Mouse (Mus musculus) macrophage (primary cell): ENCODE measurements around the gene Anxa6. TPM values are rescaled to one million over a fixed set of nuclear protein-coding genes. Genes with fewer than 3 reads are reported as not detected.

Experiments
- H3K27ac ChIP-seq: fragments of 350-480 bp; formaldehyde crosslinking; 2 replicates; pipeline ENCODE4 v1.9.0; 2021
- H3K36me3 ChIP-seq: fragments of 350-480 bp; formaldehyde crosslinking; 2 replicates; pipeline ENCODE4 v1.9.0; 2021; ENCODE audit errors: inconsistent target
- H3K4me3 ChIP-seq: fragments of 350-480 bp; formaldehyde crosslinking; 2 replicates; pipeline ENCODE4 v1.9.0; 2021; ENCODE audit errors: inconsistent target
- H3K79me2 ChIP-seq: fragments of 350-480 bp; formaldehyde crosslinking; 2 replicates; pipeline ENCODE4 v1.9.0; 2021; ENCODE audit errors: inconsistent target
- WGBS: methylation state at CpG from one replicate; pipeline ENCODE4 v1.1.7; 2026; ENCODE audit warnings: inconsistent platforms; ENCODE audit not compliant: missing documents; 5-methylcytosine and 5-hydroxymethylcytosine counted together
- polyA plus RNA-seq: library from polyadenylated mRNA; stranded (reverse); fragments of 250-400 nt; gene quantifications from 3 replicates; pipeline ENCODE4 v1.2.4, GENCODE M21; 2018; ENCODE audit warnings: inconsistent platforms

Anxa6 gene
- polyA plus RNA-seq, 1 experiment from 2014 or later: 198 TPM

DNA sequence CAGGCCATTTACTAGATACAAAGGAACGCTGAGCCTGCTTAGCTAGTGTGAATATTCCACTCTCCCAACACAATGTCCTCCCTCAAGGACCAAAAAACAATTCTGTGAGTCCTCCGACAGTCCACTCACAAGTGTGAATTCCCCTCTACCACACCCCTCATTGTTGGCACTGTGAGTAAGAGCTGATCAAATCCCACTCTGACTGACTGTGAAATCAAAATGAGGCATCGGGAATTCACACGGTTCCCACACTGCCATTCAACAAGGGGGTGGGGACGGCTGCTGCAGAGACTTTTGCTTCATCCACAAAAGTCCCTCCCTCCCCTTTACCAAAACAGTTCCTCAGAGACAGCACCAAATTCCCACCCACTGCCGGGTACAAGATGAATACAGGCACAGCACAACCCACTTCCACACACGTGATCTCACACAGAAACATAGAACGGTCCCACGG lies 79.2 kb downstream of the Anxa6 start:
- 80% methylated on average over 9 of the region's 9 CpGs for WGBS
- peaks cover 3% of the 10 kb centered on the region; the same call in 1 of the 2 replicates for H3K36me3 ChIP-seq
- H3K27ac ChIP-seq: no peak overlapping the region

GRCm38 (mm10) chr11:54952651-54953050 lies 80.6 kb downstream of the Anxa6 start:
- 24% methylated on average over 6 of the region's 6 CpGs for WGBS
- H3K36me3 ChIP-seq: peaks cover 5% of the 10 kb centered on the region; the same call in 1 of the 2 replicates
- H3K27ac ChIP-seq: peak overlapping the region; percentile 55
- no peak overlapping the region for H3K4me3 ChIP-seq
- H3K79me2 ChIP-seq: peaks cover 92% of the 10 kb centered on the region

More for the DNA sequence above, 79.2 kb downstream of the Anxa6 start:
- H3K4me3 ChIP-seq: no peak overlapping the region
- H3K79me2 ChIP-seq: peaks cover 92% of the 10 kb centered on the region

DNA sequence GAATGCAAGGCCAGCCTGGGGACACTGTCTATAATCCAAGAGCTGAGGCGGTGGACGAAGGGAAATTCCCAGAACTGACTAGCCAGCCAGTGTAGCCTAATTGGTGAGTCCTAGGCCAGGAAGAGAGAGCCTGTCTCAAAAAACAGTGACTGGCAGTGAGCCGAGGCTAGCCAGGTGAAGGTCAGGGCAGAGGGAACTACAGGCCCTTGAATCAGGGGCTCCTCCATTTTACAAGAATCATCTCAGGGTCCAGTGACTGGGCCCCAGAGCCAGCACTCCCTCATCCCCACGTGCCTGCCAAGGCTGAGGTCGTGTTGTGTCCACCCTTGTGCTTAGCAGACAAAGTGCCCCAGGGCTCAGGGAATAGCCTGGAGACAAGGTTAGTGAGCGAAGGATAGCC lies 82.6 kb downstream of the Anxa6 start:
- H3K4me3 ChIP-seq: no peak overlapping the region

GRCm38 (mm10) chr11:54949717-54950116 lies 83.5 kb downstream of the Anxa6 start:
- WGBS: 50% methylated on average over 1 of the region's 1 CpGs
- peaks cover 100% of the 10 kb centered on the region for H3K79me2 ChIP-seq
- H3K36me3 ChIP-seq: peaks cover 24% of the 10 kb centered on the region; the same call in 1 of the 2 replicates
- no peak overlapping the region for H3K27ac ChIP-seq
- H3K4me3 ChIP-seq: no peak overlapping the region

More for the DNA sequence above, 82.6 kb downstream of the Anxa6 start:
- Histone ChIP-seq H3K27ac (no peak overlapping the region), H3K79me2 (peaks cover 100% of the 10 kb centered on the region), H3K36me3 (peaks cover 19% of the 10 kb centered on the region; the same call in 1 of the 2 replicates)
- WGBS: 94% methylated on average over 6 of the region's 6 CpGs

DNA sequence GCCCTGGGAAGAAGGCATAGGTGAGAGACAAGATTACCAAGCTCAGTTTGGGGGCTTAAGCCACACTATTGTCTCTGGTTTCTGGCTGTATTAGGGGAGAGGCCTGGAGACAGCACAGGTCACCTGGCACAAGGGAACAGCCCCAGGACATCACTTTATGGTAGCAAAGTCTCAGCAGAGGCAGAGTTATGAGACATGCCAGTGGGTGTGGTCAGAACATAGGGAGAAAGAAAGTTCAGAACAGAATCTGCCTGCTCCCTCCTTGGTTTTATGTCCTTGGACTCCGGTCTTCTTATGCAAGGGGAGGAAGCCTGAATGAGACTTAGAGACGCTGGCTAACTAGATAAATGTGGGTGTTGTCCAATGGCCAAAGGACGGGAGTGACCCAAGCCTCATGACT lies 88.5 kb downstream of the Anxa6 start:
- no peak overlapping the region for H3K4me3 ChIP-seq
- 100% methylated on average over 3 of the region's 3 CpGs for WGBS
- peaks cover 100% of the 10 kb centered on the region for H3K79me2 ChIP-seq
- no peak overlapping the region for H3K27ac ChIP-seq
- peaks cover 24% of the 10 kb centered on the region; the same call in 1 of the 2 replicates for H3K36me3 ChIP-seq

- H3K4me3 ChIP-seq: no peak overlapping the region
- H3K27ac ChIP-seq: no peak overlapping the region
- H3K79me2 ChIP-seq: peaks cover 67% of the 10 kb centered on the region
- WGBS: 88% methylated on average over 7 of the region's 7 CpGs
- H3K36me3 ChIP-seq: peaks cover 32% of the 10 kb centered on the region
Observed at GRCm38 (mm10) chr11:54940056-54940455, 93.2 kb downstream of the Anxa6 start.

- Histone ChIP-seq H3K36me3 (peaks cover 27% of the 10 kb centered on the region), H3K27ac (no peak overlapping the region), H3K79me2 (peaks cover 61% of the 10 kb centered on the region), H3K4me3 (no peak overlapping the region)
- WGBS: 92% methylated on average over 7 of the region's 8 CpGs
Observed at GRCm38 (mm10) chr11:54939501-54939900, 93.7 kb downstream of the Anxa6 start.

DNA sequence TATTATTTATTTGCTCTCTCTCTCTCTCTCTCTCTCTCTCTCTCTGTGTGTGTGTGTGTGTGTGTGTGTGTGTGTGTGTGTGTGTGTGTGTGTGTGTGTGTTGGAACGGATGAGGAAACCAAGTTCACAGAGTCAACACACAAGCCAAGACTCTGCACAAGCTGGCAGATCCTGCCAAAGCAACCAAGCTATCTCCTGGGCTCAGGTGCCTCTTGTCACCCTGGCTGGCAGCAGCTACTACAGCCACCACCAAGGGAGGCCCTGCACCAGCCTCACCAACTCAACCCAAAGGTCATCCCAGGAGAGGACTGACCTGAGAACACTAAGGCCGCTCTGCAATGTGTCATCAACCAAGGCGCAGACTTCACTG lies 96.5 kb downstream of the Anxa6 start:
- H3K79me2 ChIP-seq: peaks cover 34% of the 10 kb centered on the region
- no peak overlapping the region for H3K4me3 ChIP-seq
- peaks cover 40% of the 10 kb centered on the region for H3K36me3 ChIP-seq
- 65% methylated on average over 3 of the region's 3 CpGs for WGBS
- H3K27ac ChIP-seq: peak overlapping the region; percentile 86

GRCm38 (mm10) chr11:54936035-54936770 lies 97.0 kb downstream of the Anxa6 start:
- Histone ChIP-seq H3K27ac (peak overlapping the region; percentile 86), H3K36me3 (peaks cover 46% of the 10 kb centered on the region), H3K79me2 (peaks cover 28% of the 10 kb centered on the region), H3K4me3 (no peak overlapping the region)
- 4% methylated on average over 12 of the region's 12 CpGs for WGBS

- no peak overlapping the region for H3K4me3 ChIP-seq
- peaks cover 57% of the 10 kb centered on the region for H3K36me3 ChIP-seq
- H3K79me2 ChIP-seq: peaks cover 8% of the 10 kb centered on the region; the same call in 1 of the 2 replicates
- WGBS: 13% methylated on average over 7 of the region's 7 CpGs
- H3K27ac ChIP-seq: peak overlapping the region; percentile 86
Observed at GRCm38 (mm10) chr11:54934198-54934597, 99.0 kb downstream of the Anxa6 start.

DNA sequence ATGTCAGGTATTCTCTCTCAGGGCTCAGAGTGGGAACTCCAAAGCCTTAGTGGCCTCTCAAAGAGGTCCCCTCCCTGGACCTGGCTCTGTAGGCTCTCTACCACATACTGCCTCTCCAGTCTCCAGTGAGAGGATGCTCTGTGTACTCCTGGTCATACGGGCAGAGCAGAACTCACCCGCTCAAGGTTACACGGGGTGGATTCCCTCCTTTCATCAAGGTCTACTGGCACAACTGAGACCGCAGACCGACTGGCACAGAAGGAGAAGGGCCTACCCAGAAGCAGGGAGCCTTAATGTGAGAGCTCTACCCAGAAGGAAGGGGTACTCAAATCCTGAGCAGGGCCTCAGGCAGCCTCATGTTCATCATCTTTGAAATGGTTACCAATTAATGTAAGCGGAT lies 100.7 kb downstream of the Anxa6 start:
- WGBS: 91% methylated on average over 6 of the region's 6 CpGs
- no peaks in the 10 kb centered on the region; the same call in 1 of the 2 replicates for H3K79me2 ChIP-seq
- H3K27ac ChIP-seq: no peak overlapping the region
- no peak overlapping the region for H3K4me3 ChIP-seq
- peaks cover 57% of the 10 kb centered on the region for H3K36me3 ChIP-seq

DNA sequence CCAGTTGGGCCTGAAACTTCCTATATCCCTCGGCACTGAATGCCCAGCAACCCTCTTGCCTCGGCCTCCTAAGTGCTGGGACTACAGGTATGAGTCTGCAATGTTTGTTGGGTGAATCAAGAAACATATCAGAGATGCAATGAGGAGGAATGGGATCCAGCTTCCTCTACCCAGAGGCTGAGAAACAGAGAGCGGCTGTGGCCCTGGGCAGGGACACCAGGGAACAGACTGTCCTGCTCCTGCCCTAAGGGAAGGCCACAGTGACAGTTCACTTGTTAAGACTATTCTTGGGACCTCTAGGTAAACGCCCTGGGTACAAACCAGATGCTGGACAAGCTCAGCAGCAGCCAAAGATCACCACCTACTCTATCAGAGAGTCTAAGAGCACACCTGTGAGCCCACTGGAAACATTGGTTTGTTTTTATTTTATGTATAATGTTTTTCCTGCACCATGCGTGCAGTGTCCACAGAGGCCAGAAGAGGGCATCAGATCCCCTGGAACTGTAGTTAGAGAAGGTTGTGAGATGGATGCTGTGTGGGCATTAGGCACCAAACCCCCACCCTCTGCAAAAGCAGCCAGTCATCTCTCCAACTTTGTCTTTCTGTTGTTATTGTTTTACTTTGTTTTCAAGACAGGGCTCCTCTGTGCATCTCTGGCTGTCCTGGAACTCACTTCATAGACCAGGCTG lies 101.7 kb downstream of the Anxa6 start:
- Histone ChIP-seq H3K79me2 (no peaks in the 10 kb centered on the region; the same call in 1 of the 2 replicates), H3K4me3 (no peak overlapping the region), H3K27ac (no peak overlapping the region), H3K36me3 (peaks cover 62% of the 10 kb centered on the region)
- WGBS: 72% methylated on average over 5 of the region's 5 CpGs

- Histone ChIP-seq H3K4me3 (no peak overlapping the region), H3K79me2 (no peaks in the 10 kb centered on the region; the same call in 1 of the 2 replicates), H3K27ac (no peak overlapping the region), H3K36me3 (peaks cover 73% of the 10 kb centered on the region)
- 88% methylated on average over 7 of the region's 7 CpGs for WGBS
Observed at GRCm38 (mm10) chr11:54930318-54930979, 102.8 kb downstream of the Anxa6 start.

DNA sequence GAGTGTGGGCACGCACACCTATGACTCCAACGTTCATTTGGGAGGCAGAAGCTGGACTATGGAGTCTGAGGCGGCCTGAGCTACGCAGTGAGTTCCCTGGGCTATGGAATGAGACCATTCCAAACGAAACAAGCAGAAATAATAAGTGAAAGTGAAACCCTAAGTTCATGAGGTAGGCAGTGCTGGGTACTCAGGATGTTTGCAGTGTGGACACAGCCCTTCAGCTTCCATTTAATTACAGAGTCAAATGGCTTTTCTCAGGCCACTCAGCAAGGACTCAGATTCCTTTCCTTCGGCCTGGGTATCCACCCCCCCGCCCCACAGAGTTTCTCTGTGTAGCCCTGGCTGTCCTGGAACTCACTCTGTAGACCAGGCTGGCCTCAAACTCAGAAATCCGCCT lies 103.5 kb downstream of the Anxa6 start:
- Histone ChIP-seq H3K27ac (no peak overlapping the region), H3K79me2 (no peaks in the 10 kb centered on the region; the same call in 1 of the 2 replicates), H3K36me3 (peaks cover 78% of the 10 kb centered on the region), H3K4me3 (no peak overlapping the region)
- 93% methylated on average over 8 of the region's 8 CpGs for WGBS
